8 mouse cellular contexts compared by ENCODE assay signal in genomic region chr6:34609892-34610829, GRCm38 (mm10). TPM values are rescaled to one million over a fixed set of nuclear protein-coding genes. Genes with fewer than 3 reads are reported as not detected.
DNase-seq lines count a peak whose midpoint lies in the region; ATAC-seq and TF ChIP-seq lines count a peak whose summit lies in the region.

No protein-coding gene starts in this region.

- no peak for TF ChIP-seq CTCF in embryonic fibroblast, embryonic 13.5 days (IDR thresholded peaks at IDR 0.05; ENCODE audit: borderline replicate concordance, insufficient read depth, low read length)

- peak overlapping the region; percentile 15 for H3K4me2 ChIP-seq in hindbrain, embryonic 13.5 days
- peak overlapping the region; percentile 58 for H3K4me2 ChIP-seq in liver, embryonic 11.5 days
- H3K4me2 ChIP-seq in stomach, embryonic 15.5 days = peak overlapping the region; percentile 33

- DNase-seq in ovary, postnatal 36 days (ENCODE audit: low spot score) = peak; percentile 22
- DNase-seq in ovary, postnatal 14 days (ENCODE audit: low spot score) = no peak
- peak; percentile 41 for DNase-seq in liver, embryonic 11.5 days (ENCODE audit: low spot score)
- no peak for DNase-seq in spleen, adult 18-20 months

- H3K27me3 ChIP-seq in hindbrain, embryonic 13.5 days = no peaks in the 10 kb centered on the region
- H3K27me3 ChIP-seq in liver, embryonic 11.5 days (replicated peaks; ENCODE audit: control insufficient read depth, insufficient read depth, low read length) = no peaks in the 10 kb centered on the region
- no peaks in the 10 kb centered on the region for H3K27me3 ChIP-seq in stomach, embryonic 15.5 days (replicated peaks)

- H3K36me3 ChIP-seq in hindbrain, embryonic 13.5 days = no peaks in the 10 kb centered on the region
- H3K36me3 ChIP-seq in liver, embryonic 11.5 days (ENCODE audit: control insufficient read depth, insufficient read depth, low read length) = no peaks in the 10 kb centered on the region
- no peaks in the 10 kb centered on the region for H3K36me3 ChIP-seq in stomach, embryonic 15.5 days

- WGBS in hindbrain, embryonic 13.5 days = 41% methylated on average over 24 of the region's 24 CpGs
- WGBS in liver, embryonic 11.5 days = 14% methylated on average over 24 of the region's 24 CpGs
- 18% methylated on average over 24 of the region's 24 CpGs for WGBS in stomach, embryonic 15.5 days

- TF ChIP-seq POLR2A in embryonic fibroblast, embryonic 13.5 days (IDR thresholded peaks at IDR 0.05; ENCODE audit: low read depth, low read length) = 0 out of 2 replicates have a peak, but pooled peaks have one; percentile 31

- peaks cover 50% of the 10 kb centered on the region for H3K4me1 ChIP-seq in embryonic fibroblast, embryonic 13.5 days (ENCODE audit: control insufficient read depth, insufficient read depth, low read length)
- H3K4me1 ChIP-seq in hindbrain, embryonic 13.5 days (replicated peaks) = peaks cover 12% of the 10 kb centered on the region; the same call in 1 of the 2 replicates
- peaks cover 28% of the 10 kb centered on the region for H3K4me1 ChIP-seq in liver, embryonic 11.5 days (replicated peaks; ENCODE audit: control insufficient read depth, insufficient read depth, low read length)
- H3K4me1 ChIP-seq in stomach, embryonic 15.5 days = peaks cover 33% of the 10 kb centered on the region

- peak overlapping the region; percentile 88 for H3K27ac ChIP-seq in embryonic fibroblast, embryonic 13.5 days (ENCODE audit: insufficient read depth, low read length)
- H3K27ac ChIP-seq in hindbrain, embryonic 13.5 days = no peak overlapping the region
- peak overlapping the region; percentile 72 for H3K27ac ChIP-seq in liver, embryonic 11.5 days (ENCODE audit: low read depth, low read length)
- H3K27ac ChIP-seq in stomach, embryonic 15.5 days = peak overlapping the region; percentile 84

- no peak for ATAC-seq in hindbrain, embryonic 13.5 days (ENCODE audit: low FRiP score)
- ATAC-seq in liver, embryonic 11.5 days (replicated peaks; ENCODE audit: low FRiP score) = peak; percentile 67
- ATAC-seq in stomach, embryonic 15.5 days (ENCODE audit: insufficient read depth, low FRiP score, low read depth) = peak; percentile 48; the same call in 1 of the 2 replicates
- ATAC-seq in frontal cortex, adult (ENCODE audit: low TSS enrichment) = no peak; the same call in 1 of the 2 replicates

- no peaks in the 10 kb centered on the region for H3K9me3 ChIP-seq in hindbrain, embryonic 13.5 days
- H3K9me3 ChIP-seq in liver, embryonic 11.5 days (ENCODE audit: control insufficient read depth, low read length) = no peaks in the 10 kb centered on the region
- no peaks in the 10 kb centered on the region for H3K9me3 ChIP-seq in stomach, embryonic 15.5 days

- no peak overlapping the region for H3K4me3 ChIP-seq in embryonic fibroblast, embryonic 13.5 days (ENCODE audit: insufficient read depth, low read length)
- no peak overlapping the region for H3K4me3 ChIP-seq in hindbrain, embryonic 13.5 days
- 0 out of 2 replicates have a peak overlapping the region, but pooled peaks have one; percentile 14 for H3K4me3 ChIP-seq in liver, embryonic 11.5 days (ENCODE audit: low read depth, low read length)
- H3K4me3 ChIP-seq in stomach, embryonic 15.5 days (replicated peaks) = peak overlapping the region; percentile 12; the same call in 1 of the 2 replicates

- no peak overlapping the region for H3K9ac ChIP-seq in hindbrain, embryonic 13.5 days
- peak overlapping the region; percentile 44 for H3K9ac ChIP-seq in liver, embryonic 11.5 days (ENCODE audit: low read depth, low read length)
- H3K9ac ChIP-seq in stomach, embryonic 15.5 days = no peak overlapping the region

RNA-seq across cellular contexts. Expression of gene Cald1, which starts 11.9 kb away (rescaled TPM):
- 1,420 and 1,765 TPM in 2 replicates for polyA plus RNA-seq in embryonic fibroblast, embryonic 13.5 days (2011; ENCODE audit: insufficient read length, low read depth, missing spikeins)
- polyA plus RNA-seq in hindbrain, embryonic 13.5 days (2015; fragmentation: Nextera tagmentation; extraction: Ambion mirVana) = 80.0 and 84.0 TPM in 2 replicates
- 120 and 134 TPM in 2 replicates for polyA plus RNA-seq in liver, embryonic 11.5 days (2014; fragmentation: Nextera tagmentation; extraction: Ambion mirVana)
- polyA plus RNA-seq in stomach, embryonic 15.5 days (2015; fragmentation: Nextera tagmentation; extraction: Ambion mirVana) = 396 and 401 TPM in 2 replicates

Comparison
In these comparisons a context has a peak if more than half of its experiments do, and no peak if none do; other contexts are left out.
1. DNase-seq: peak in ovary, postnatal 36 days (single experiment) and liver, embryonic 11.5 days (single experiment); none in ovary, postnatal 14 days (single experiment) and spleen, adult 18-20 months (0 of 2).
2. H3K4me3 ChIP-seq: peak in liver, embryonic 11.5 days (single experiment) and stomach, embryonic 15.5 days (single experiment); none in embryonic fibroblast, embryonic 13.5 days (single experiment) and hindbrain, embryonic 13.5 days (single experiment).
3. ATAC-seq: peak in liver, embryonic 11.5 days (single experiment) and stomach, embryonic 15.5 days (single experiment); none in hindbrain, embryonic 13.5 days (single experiment) and frontal cortex, adult (single experiment).
4. Peak in every context shown above with its lines, with median percentiles within 50 percentile points of each other: H3K4me2 ChIP-seq.